Mouse (Mus musculus): ENCODE measurements around the gene Cldn11. TPM values are rescaled to one million over a fixed set of nuclear protein-coding genes. Genes with fewer than 3 reads are reported as not detected.
A peak's percentile ranks its signal among the peaks of the same experiment; 100 is the strongest.

Cldn11 gene
- total RNA-seq, 2 experiments from 2014 or later, result 132 to 218 TPM

- intact Hi-C loops (cut with DNase I), result loop anchor here (5.0 to 10.0 kb wide), 3 partner anchors 106 to 359 kb away; no protein-coding TSS in a partner anchor
- no peak for DNase-seq (ENCODE audit: low spot score in 2 of 2)
Observed at GRCm38 (mm10) chr3:31148595-31148994, 1.1 kb upstream of the Cldn11 start.

GRCm38 (mm10) chr3:31152108-31152507 is 2.4 kb downstream of the Cldn11 start:
- no peak for DNase-seq (ENCODE audit: low spot score in 2 of 2)
- intact Hi-C loops (cut with DNase I), result loop anchor here (10.0 kb wide), 1 partner anchor 153 kb away; no protein-coding TSS in a partner anchor

DNA sequence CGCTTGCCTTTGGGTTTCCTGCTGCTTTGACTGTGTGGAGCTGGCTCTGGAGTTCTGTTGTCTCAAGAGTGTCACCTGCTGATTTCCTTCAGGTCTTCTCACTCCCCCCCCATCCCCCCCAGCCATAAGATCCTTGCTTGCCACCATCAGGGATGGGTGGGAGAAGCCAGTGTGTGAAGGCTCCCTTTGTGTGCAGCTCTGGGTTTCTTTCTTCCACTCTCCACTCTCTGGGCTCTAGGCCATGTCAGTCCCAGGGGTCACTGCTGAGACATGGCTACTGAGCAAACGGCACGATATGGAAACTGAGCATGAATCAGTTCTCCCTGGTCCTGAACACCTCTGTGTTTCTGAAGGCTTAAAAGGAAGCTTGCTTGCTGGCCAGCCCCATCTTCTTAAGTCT is 6.4 kb downstream of the Cldn11 start:
- intact Hi-C loops (cut with DNase I), result loop anchor here (10.0 kb wide), 1 partner anchor 149 kb away; no protein-coding TSS in a partner anchor
- no peak for DNase-seq (ENCODE audit: low spot score in 2 of 2)

DNA sequence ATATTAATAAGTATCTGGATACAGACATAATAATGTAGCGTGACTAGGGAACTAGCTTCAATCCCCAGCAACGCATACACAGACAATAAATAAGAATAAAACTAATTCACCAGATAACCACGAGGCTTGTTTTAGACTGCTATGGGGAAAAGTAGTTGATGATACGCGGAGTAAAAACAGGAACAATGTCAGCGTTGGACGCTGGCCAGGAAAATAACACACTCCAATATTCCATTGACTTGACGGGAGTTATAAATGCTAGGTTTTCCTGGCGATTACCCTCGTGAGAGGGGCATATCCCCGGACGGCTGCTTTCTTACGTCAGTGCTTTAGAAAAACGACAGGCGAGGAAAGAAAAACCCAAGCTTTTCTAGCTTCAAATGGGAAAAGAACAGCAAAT is 8.1 kb downstream of the Cldn11 start:
- DNase-seq (ENCODE audit: low spot score in 2 of 2), result no peak
- intact Hi-C loops (cut with DNase I), result loop anchor here (10.0 kb wide), 1 partner anchor 147 kb away; no protein-coding TSS in a partner anchor

- intact Hi-C loops (cut with DNase I), result no loop called here
- DNase-seq (ENCODE audit: low spot score in 2 of 2), result no peak
Observed at GRCm38 (mm10) chr3:31160046-31160445, 10.3 kb downstream of the Cldn11 start.

DNA sequence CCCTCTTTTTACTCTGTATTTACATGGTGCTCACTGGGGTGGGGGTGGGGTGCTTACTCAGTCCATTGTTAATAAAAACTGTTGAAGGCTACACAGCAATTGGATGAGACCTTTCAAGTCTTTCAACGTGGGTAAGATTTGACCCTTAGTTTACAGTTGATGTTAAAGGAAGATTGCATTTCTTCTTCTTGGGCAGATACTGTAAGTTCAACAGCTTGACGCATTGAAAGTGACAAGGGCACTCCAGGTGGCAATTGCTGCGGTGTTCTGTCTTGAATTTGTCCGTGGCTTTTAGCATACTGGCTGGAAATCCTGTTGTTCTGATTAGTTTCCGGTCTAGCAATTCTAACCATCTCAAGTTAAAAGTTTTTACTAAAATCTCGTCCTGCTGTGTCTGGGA is 11.6 kb downstream of the Cldn11 start:
- no peak for DNase-seq (ENCODE audit: low spot score in 2 of 2)
- intact Hi-C loops (cut with DNase I), result no loop called here

DNA sequence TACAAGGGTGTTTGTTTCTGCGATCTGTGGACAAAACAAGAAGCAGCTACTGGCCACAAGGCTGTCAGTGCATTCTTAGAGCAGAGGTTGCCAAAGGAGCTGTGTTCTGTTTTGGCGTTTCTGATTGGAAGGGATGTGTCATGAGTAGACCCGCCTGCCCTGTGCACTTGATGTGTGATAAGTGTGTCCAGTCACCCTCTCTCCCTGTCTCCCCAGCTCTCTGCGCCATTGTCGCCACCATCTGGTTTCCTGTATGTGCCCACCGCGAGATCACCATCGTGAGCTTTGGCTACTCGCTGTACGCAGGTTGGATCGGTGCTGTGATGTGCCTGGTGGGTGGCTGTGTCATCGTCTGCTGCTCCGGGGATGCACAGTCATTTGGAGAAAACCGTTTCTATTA is 13.1 kb downstream of the Cldn11 start:
- no peak for DNase-seq (ENCODE audit: low spot score in 2 of 2)
- intact Hi-C loops (cut with DNase I), result no loop called here

GRCm38 (mm10) chr3:31165803-31166202 is 16.1 kb downstream of the Cldn11 start:
- intact Hi-C loops (cut with DNase I), result no loop called here
- no peak for DNase-seq (ENCODE audit: low spot score in 2 of 2)

DNA sequence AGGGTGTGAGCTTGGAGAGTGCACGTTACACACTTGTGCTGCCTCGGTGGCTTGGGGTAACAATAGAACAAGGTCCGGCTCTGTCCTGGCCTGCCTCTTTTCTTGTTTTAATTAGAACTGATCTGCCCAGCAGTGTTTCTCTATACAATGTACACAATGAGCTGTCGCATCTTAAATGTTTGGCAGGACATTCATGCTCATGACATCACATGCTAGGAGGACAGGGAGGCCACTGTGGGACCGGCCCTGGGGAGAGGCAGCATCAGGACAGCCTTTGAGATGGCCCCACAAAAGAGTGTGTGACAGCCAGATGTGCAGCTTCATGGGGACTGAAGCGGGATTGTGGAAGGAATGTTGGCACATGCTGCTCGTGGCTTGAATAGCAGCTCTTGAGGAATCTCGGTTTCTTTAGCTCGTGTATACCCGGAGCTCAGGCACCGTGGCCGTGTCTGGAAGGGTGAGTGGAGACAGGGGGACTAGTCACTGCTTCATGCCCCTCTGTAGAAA is 16.7 kb downstream of the Cldn11 start:
- intact Hi-C loops (cut with DNase I), result no loop called here
- peak in 1 of 2 experiments; percentile 25 for DNase-seq (ENCODE audit: low spot score in 2 of 2)

DNA sequence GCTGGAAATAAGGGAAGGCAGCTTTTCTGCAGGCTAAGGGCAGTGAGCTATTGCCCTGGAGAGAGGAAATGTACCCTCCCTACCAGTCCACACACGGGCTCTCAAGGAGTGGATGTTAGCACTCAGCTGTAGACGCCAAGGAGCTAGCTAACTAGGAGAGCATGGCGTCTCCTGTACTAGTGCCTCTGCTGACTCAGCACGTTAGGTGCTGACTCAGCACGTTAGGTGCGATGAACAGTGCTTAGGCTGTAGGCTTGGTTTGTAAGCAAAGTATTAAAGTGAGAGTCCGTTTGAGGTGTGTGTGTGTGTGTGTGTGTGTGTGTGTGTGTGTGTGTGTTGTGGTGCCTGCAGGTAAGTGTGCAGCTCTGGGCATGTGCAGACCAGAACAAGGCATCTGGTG is 40.6 kb downstream of the Cldn11 start:
- intact Hi-C loops (cut with DNase I), result no loop called here
- DNase-seq (ENCODE audit: low spot score in 2 of 2), result no peak

DNA sequence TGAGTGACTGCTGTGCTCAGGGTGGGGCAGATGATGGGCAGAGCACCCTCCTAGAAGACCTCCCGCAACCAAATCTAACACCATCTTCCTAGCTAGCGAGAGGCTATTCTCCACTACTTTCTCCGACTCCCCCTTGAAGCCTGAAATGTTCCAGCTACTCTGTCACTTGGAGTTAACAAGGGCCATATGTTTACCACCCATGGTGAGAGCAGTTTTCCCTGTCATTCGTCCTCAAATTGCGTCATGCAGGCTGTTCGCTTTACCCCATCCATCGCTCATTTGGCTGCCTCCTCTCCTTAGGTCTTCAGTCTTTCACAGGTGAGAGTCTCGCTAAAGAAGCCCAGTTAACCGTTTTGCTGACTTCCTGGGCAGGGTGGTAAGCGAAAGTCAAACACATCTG is 41.7 kb downstream of the Cldn11 start:
- DNase-seq (ENCODE audit: low spot score in 2 of 2), result no peak
- intact Hi-C loops (cut with DNase I), result no loop called here

- intact Hi-C loops (cut with DNase I), result no loop called here
Observed at GRCm38 (mm10) chr3:31199162-31199877, 49.6 kb downstream of the Cldn11 start.

DNA sequence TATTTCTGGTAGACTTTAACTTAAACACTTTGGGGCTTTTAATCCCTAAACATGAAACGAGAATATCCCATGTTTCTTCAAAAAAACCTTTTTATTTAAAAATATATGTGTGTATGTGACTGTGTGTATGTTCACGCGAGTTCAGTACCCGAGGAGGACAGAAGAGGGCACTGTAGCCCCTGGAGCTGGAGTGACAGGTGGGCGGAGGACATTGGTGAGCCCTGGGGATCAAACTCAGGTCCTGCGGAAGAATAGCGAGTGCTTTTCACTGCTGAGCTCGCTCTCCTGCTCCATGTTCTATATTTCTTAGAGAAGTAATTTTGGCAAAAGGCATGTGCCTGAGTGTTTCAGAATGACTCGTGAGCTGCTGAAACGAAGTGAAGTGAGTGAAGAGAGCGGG is 54.2 kb downstream of the Cldn11 start:
- intact Hi-C loops (cut with DNase I), result no loop called here
- no peak for DNase-seq (ENCODE audit: low spot score in 2 of 2)

More at GRCm38 (mm10) chr3:31199162-31199877, 49.6 kb downstream of the Cldn11 start:
- DNase-seq (ENCODE audit: low spot score in 2 of 2), result no peak

- no peak for DNase-seq (ENCODE audit: low spot score in 2 of 2)
- intact Hi-C loops (cut with DNase I), result no loop called here
Observed at GRCm38 (mm10) chr3:31205167-31205566, 55.4 kb downstream of the Cldn11 start.

DNA sequence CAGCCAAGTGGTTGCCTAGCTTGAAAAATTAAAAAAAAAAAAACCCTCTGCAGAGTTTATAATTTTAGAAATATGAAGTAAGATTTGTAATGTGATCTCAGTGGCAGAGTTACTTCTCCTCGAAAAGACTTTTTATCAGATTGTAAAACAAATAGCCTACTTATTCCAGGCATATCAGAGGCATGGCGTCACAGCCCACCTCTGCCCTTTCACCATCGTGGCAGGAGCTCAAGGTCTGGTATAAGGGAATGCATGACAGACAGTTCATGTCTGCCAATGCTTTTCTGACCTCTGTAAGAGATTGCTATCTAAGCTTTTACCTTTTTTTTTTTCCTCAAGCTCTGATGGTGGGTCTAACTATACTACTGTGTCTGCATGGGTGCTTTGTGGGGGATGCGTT is 58.3 kb downstream of the Cldn11 start:
- intact Hi-C loops (cut with DNase I), result no loop called here
- DNase-seq (ENCODE audit: low spot score in 2 of 2), result no peak

DNA sequence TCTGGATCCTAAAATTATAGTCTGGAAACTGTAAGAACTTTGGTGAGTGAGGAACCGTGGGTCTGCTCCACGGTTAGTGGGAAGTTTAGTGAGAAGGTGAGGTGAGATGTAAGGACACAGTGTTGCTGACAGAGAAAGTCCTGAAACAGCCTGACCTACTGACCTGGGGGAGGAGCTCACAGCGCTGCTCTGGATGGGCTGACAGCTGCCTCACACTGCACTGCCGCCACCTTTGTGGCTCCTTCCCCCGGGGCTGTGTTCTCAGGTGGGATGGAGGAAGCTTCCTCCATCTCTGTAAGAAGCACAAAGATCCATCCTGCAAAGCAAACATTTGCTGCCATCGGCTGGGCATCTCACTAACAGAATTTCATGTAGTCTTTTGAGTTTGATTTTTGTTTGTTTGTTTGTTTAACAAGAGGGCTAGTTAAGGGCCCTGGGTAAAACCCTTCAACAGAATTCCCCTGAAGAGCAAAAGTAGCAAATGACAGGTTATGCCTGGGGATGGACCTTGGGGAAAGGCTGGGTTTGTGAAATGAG is 58.8 kb downstream of the Cldn11 start:
- DNase-seq (ENCODE audit: low spot score in 2 of 2), result no peak
- intact Hi-C loops (cut with DNase I), result no loop called here

- no peak for DNase-seq (ENCODE audit: low spot score in 2 of 2)
- intact Hi-C loops (cut with DNase I), result no loop called here
Observed at GRCm38 (mm10) chr3:31209001-31209400, 59.3 kb downstream of the Cldn11 start.

- intact Hi-C loops (cut with DNase I), result no loop called here
- no peak for DNase-seq (ENCODE audit: low spot score in 2 of 2)
Observed at GRCm38 (mm10) chr3:31212205-31213038, 62.7 kb downstream of the Cldn11 start.

DNA sequence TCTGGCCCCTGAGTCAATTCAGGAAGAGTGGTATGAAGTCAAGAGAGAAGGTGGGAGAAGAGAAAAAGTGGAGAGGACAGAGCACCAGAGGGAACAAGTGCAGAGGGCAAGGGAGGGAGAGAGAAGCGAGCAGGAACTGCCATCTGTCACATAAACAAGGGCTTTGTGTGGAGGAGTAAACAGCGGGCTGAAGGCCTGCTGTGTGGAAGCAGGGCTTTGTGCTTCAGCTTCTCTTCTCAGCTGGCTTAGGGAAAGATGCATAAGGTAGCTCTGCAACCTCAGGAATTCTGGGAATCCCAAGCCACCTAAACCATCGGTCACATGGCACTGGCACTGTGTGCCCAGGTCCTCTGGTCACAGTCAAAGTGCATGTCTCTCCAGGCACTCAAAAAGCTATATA is 64.1 kb downstream of the Cldn11 start:
- intact Hi-C loops (cut with DNase I), result no loop called here
- DNase-seq (ENCODE audit: low spot score in 2 of 2), result no peak
